Mouse (Mus musculus) kidney, adult 8-10 months (tissue): ENCODE measurements around the gene Axin1.
"Not testable (repeated sequence)": the region's sequence is repeated elsewhere in the genome, so short reads cannot be mapped to it uniquely, and the experiment has no call there.

Experiments used
- DNase-seq, 2 experiments: peaks; one replicate each; pipeline ENCODE4 v3.0.0; 2022

The Axin1 gene

GRCm38 (mm10) chr17:26188091-26188805, 49.8 kb downstream of the Axin1 start:
- DNase-seq, result peak in 1 of 2 experiments; percentile 41

- not testable (repeated sequence) for DNase-seq
Observed at GRCm38 (mm10) chr17:26191486-26191885, 53.0 kb downstream of the Axin1 start.

- peak; percentile 79 to 80 for DNase-seq
Observed at GRCm38 (mm10) chr17:26192481-26193190, 54.1 kb downstream of the Axin1 start.

GRCm38 (mm10) chr17:26198892-26199291, 60.4 kb downstream of the Axin1 start, which contains the start of gene Pdia2:
Gene Pdia2 (minus strand): TSS chr17:26199087.
- DNase-seq, result no peak

- no peak for DNase-seq
Observed at GRCm38 (mm10) chr17:26200831-26201705, 62.6 kb downstream of the Axin1 start.

GRCm38 (mm10) chr17:26201998-26202397, 63.5 kb downstream of the Axin1 start:
- DNase-seq, result peak in 1 of 2 experiments; percentile 42

- DNase-seq, result no peak
Observed at GRCm38 (mm10) chr17:26202737-26203136, 64.2 kb downstream of the Axin1 start, which contains the start of gene Rgs11. Gene Rgs11 (plus strand): TSS chr17:26202951.

GRCm38 (mm10) chr17:26203321-26203811, 64.9 kb downstream of the Axin1 start:
- peak; percentile 30 to 51 for DNase-seq

GRCm38 (mm10) chr17:26204766-26205165, 66.3 kb downstream of the Axin1 start:
- no peak for DNase-seq

- no peak for DNase-seq
Observed at GRCm38 (mm10) chr17:26206392-26206791, 67.9 kb downstream of the Axin1 start.

GRCm38 (mm10) chr17:26207686-26208085, 69.2 kb downstream of the Axin1 start, which contains the start of gene Arhgdig:
Gene Arhgdig (minus strand): TSS chr17:26207786.
- no peak for DNase-seq

- no peak for DNase-seq
Observed at GRCm38 (mm10) chr17:26212241-26212640, 73.8 kb downstream of the Axin1 start.

- no peak for DNase-seq
Observed at GRCm38 (mm10) chr17:26212681-26213080, 74.2 kb downstream of the Axin1 start.

GRCm38 (mm10) chr17:26221508-26221907, 83.0 kb downstream of the Axin1 start:
- peak in 1 of 2 experiments; percentile 29 for DNase-seq

- DNase-seq, result peak; percentile 57 to 65
Observed at GRCm38 (mm10) chr17:26225150-26225549, 86.7 kb downstream of the Axin1 start.

- no peak for DNase-seq
Observed at GRCm38 (mm10) chr17:26229776-26230175, 91.3 kb downstream of the Axin1 start.

GRCm38 (mm10) chr17:26231156-26231555, 92.7 kb downstream of the Axin1 start:
- DNase-seq, result no peak

GRCm38 (mm10) chr17:26232863-26233262, 94.4 kb downstream of the Axin1 start:
- peak in 1 of 2 experiments; percentile 29 for DNase-seq

GRCm38 (mm10) chr17:26234386-26234785, 95.9 kb downstream of the Axin1 start:
- no peak for DNase-seq

GRCm38 (mm10) chr17:26235077-26235815, 96.8 kb downstream of the Axin1 start:
- DNase-seq, result no peak

GRCm38 (mm10) chr17:26237667-26238066, 99.2 kb downstream of the Axin1 start:
- no peak for DNase-seq

- DNase-seq, result no peak
Observed at GRCm38 (mm10) chr17:26239551-26239950, 101.1 kb downstream of the Axin1 start.
